Mouse (Mus musculus): ENCODE results near the gene Bag6.

Gene Bag6

DNA sequence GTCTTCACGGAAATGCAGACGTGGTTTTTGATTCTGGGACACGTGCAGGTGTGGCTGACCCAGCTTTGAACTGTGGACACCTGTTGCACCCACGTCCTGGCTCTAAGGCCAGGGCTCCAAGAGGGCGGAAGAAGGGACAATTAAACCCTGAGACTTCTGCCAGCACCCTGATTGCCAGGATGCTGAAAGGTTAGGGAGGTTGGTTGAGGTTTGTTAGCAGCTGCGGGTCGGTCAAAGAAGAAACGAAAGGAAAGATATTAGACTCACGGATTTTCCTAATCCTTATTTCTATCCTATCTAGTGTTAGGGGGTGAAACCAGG is 61.3 kb downstream of the Bag6 start:
- no peak for DNase-seq
